Mouse (Mus musculus) ES-E14 (cell line): ENCODE measurements at regions not wholly inside any gene's neighbourhood (a gene's known extent, or its start where the extent isn't known, plus 50 kb on each side); places are given as distances from the start of the nearest gene placed in this dataset.

Experiments used
- CHD2 ChIP-seq: IDR thresholded peaks from 2 replicates; pipeline ENCODE4 v1.6.1; 2014; ENCODE audit warnings: mild to moderate bottlenecking, low read depth, low read length, inconsistent platforms
- HCFC1 ChIP-seq: IDR thresholded peaks from 2 replicates; pipeline ENCODE4 v1.6.1; 2012; ENCODE audit warnings: low read length, inconsistent platforms, borderline replicate concordance; ENCODE audit not compliant: insufficient read depth
- MAFK ChIP-seq: IDR thresholded peaks from 2 replicates; pipeline ENCODE4 v1.6.1; 2014; ENCODE audit warnings: mild to moderate bottlenecking, low read depth, low read length, inconsistent platforms; ENCODE audit not compliant: insufficient read depth
- ZC3H11A ChIP-seq: IDR thresholded peaks from 2 replicates; pipeline ENCODE4 v1.6.1; 2012; ENCODE audit warnings: low read depth, mild to moderate bottlenecking, inconsistent platforms, low read length, borderline replicate concordance
- ZNF384 ChIP-seq: IDR thresholded peaks from 2 replicates; pipeline ENCODE4 v1.6.1; 2012; ENCODE audit warnings: low read depth, low read length, inconsistent platforms

- no peak for TF ChIP-seq CHD2
- no peak for TF ChIP-seq HCFC1
- no peak for TF ChIP-seq ZC3H11A
- TF ChIP-seq ZNF384, result no peak
- no peak for TF ChIP-seq MAFK
These were observed 428.7 kb downstream of the Hace1 start for GRCm38 (mm10) chr10:46006319-46006718.
